Mouse (Mus musculus) neural tube, embryonic 13.5 days (tissue): ENCODE measurements at regions not wholly inside any gene's neighbourhood (a gene's known extent, or its start where the extent isn't known, plus 50 kb on each side); places are given as distances from the start of the nearest gene placed in this dataset.

Experiments
- ATAC-seq: fragments of 200-750 bp; cut with Nextera tagmentation; 2 replicates; pipeline ENCODE4 v1.8.0; 2017; ENCODE audit warnings: low read depth, mild to moderate bottlenecking, moderate TSS enrichment, moderate library complexity
- H3K27ac ChIP-seq: fragments of 300-500 bp; sonication (generic); replicated peaks from 2 replicates; pipeline ENCODE4 v1.5.1; 2015; ENCODE audit warnings: moderate library complexity, mild to moderate bottlenecking, inconsistent platforms
- H3K27me3 ChIP-seq: fragments of 300-500 bp; sonication (generic); 2 replicates; pipeline ENCODE4 v1.6.1; 2015; ENCODE audit warnings: mild to moderate bottlenecking, inconsistent platforms
- H3K36me3 ChIP-seq: fragments of 300-500 bp; sonication (generic); 2 replicates; pipeline ENCODE4 v1.6.1; 2015; ENCODE audit warnings: mild to moderate bottlenecking, inconsistent platforms
- H3K4me1 ChIP-seq: fragments of 300-500 bp; sonication (generic); replicated peaks from 2 replicates; pipeline ENCODE4 v1.6.1; 2015; ENCODE audit warnings: inconsistent platforms
- H3K4me2 ChIP-seq: fragments of 300-500 bp; sonication (generic); 2 replicates; pipeline ENCODE4 v1.6.1; 2015; ENCODE audit warnings: inconsistent platforms, mild to moderate bottlenecking, moderate library complexity
- H3K4me3 ChIP-seq: fragments of 300-500 bp; sonication (generic); 2 replicates; pipeline ENCODE4 v1.5.1; 2015; ENCODE audit warnings: mild to moderate bottlenecking, inconsistent platforms
- H3K9ac ChIP-seq: fragments of 300-500 bp; sonication (generic); 2 replicates; pipeline ENCODE4 v1.6.1; 2015; ENCODE audit warnings: moderate library complexity, mild to moderate bottlenecking, inconsistent platforms
- H3K9me3 ChIP-seq: fragments of 300-500 bp; sonication (generic); 2 replicates; pipeline ENCODE4 v1.6.1; 2016; ENCODE audit warnings: inconsistent platforms
- WGBS: fragments of 180-500 bp; shearing (Covaris S2); methylation state at CpG from one replicate; pipeline ENCODE4 v1.1.7; 2015; 5-methylcytosine and 5-hydroxymethylcytosine counted together

DNA sequence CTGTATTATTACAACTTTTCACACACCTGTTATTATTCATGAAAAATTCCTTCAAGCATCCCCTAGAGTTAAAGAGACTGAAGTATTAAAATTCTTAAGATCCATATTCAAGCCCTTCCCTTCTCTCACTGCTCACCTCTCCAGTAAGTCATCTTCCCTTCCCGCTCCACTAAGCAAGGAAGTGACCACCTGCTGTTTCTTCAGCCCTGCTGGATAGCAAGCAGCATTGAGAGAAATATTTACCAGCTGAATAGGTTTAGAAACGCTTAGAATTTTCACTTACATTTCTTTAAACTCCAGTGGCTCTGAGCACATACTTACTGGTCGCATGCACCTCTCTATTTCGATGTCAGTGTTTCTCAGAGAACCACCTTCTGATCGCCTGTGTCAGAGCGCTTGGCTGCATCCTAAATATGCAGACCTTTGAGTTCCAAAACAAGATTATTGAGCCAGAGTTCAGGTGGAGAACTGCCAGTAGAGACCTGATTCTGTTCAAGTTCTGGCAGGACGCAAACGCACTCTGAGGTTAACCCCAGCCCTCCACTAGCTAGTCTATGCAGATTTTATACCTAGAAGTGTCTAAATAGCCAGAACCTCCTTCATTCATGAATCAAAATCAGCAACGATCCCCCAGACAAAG, 314.9 kb downstream of the Mllt3 start:
- WGBS: 66% methylated on average over 9 of the region's 9 CpGs
- ATAC-seq: no peak
- Histone ChIP-seq H3K27me3 (0 out of 2 replicates have a peak, but pooled peaks cover 3% of the 10 kb centered on the region), H3K4me1 (no peaks in the 10 kb centered on the region), H3K27ac (no peak overlapping the region), H3K4me2 (no peak overlapping the region), H3K4me3 (no peak overlapping the region), H3K36me3 (no peaks in the 10 kb centered on the region), H3K9me3 (no peaks in the 10 kb centered on the region), H3K9ac (no peak overlapping the region)

DNA sequence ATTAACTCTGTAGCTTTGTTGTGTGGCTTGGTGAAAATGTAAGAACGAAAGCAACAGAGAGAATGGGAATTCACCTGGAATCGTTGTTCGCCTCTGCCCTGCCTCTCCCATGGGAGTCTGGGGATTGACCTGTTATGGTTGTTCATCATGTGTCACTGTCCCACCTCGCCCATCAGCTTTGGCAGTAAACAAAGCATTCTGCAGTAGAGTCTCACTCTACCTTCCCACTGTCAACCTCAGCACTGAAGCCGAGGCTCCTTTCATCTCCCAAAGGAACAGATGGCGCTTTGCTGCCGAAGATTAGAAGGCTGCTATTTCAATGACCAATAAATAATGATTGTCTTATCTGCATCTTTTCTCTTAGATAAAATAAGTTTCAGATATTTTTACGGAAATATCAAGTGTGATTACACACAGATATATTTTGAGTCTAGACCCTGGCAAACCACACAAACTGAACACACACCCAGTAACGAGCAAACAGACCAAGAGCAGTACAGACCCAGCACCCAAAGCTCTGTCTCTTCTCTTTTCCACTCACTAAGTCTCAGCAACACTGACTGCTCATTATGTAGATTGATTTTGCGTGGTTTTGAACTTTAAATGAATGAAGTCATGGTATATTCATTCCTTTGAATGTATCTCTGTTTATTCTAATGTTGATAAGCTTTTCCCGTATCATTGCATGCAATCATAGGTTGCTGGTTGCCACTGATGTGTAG, 317.8 kb downstream of the Mllt3 start:
- no peak overlapping the region for H3K27ac ChIP-seq

DNA sequence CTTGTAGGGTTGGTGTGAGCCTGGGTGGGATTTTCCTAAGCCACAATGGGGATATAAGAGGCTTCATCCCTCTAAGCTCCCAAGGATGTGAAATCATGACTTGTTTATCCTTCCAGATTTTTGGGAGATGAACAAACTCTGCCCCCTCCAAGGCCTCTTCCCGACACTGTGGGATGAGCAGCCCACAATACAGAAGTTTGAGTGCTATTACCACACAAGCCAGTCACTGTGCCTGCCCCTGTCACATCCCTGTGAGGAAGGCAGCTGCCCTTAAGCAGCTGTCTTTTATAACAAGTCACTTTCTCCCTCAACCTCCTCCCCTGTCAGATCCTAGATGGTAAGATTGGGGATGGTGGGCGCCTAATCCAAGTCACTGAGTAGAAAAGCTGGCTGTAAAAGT, 320.5 kb downstream of the Mllt3 start:
- ATAC-seq: no peak
- Histone ChIP-seq H3K4me1 (peaks cover 9% of the 10 kb centered on the region), H3K9me3 (no peaks in the 10 kb centered on the region), H3K36me3 (no peaks in the 10 kb centered on the region), H3K27ac (no peak overlapping the region), H3K4me3 (no peak overlapping the region), H3K9ac (no peak overlapping the region), H3K27me3 (peaks cover 10% of the 10 kb centered on the region; the same call in 1 of the 2 replicates), H3K4me2 (no peak overlapping the region)
- 62% methylated on average over 2 of the region's 2 CpGs for WGBS

More for the DNA sequence above, 317.8 kb downstream of the Mllt3 start:
- ATAC-seq: no peak
- H3K9ac ChIP-seq: no peak overlapping the region
- peaks cover 10% of the 10 kb centered on the region; the same call in 1 of the 2 replicates for H3K27me3 ChIP-seq
- H3K36me3 ChIP-seq: no peaks in the 10 kb centered on the region
- no peak overlapping the region for H3K4me2 ChIP-seq
- 45% methylated on average over 11 of the region's 11 CpGs for WGBS
- H3K4me3 ChIP-seq: no peak overlapping the region
- H3K9me3 ChIP-seq: no peaks in the 10 kb centered on the region
- H3K4me1 ChIP-seq: no peaks in the 10 kb centered on the region

DNA sequence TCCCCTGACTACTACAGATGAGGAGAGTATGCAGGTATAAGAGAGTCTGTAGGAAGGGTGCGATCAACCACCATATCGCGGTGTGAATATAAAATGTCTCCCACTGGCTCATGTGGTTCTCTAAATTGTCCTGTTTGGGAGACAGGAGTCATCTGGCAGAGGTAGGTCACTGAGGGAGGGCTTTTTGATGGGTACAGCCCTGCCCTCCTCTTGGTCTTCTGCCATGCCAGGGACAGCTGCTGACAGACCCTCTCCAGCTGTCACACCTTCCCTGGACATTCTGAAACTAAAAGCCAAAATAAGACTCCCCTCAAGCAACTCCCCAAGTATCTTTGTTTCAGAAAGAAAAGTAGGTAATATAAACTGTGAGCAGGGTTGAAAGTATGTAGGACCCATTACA, 320.9 kb downstream of the Mllt3 start:
- no peak for ATAC-seq
- Histone ChIP-seq H3K27me3 (peaks cover 10% of the 10 kb centered on the region; the same call in 1 of the 2 replicates), H3K4me3 (no peak overlapping the region), H3K9ac (no peak overlapping the region), H3K9me3 (no peaks in the 10 kb centered on the region), H3K4me1 (peaks cover 9% of the 10 kb centered on the region), H3K4me2 (no peak overlapping the region), H3K27ac (no peak overlapping the region), H3K36me3 (no peaks in the 10 kb centered on the region)
- 91% methylated on average over 3 of the region's 3 CpGs for WGBS

DNA sequence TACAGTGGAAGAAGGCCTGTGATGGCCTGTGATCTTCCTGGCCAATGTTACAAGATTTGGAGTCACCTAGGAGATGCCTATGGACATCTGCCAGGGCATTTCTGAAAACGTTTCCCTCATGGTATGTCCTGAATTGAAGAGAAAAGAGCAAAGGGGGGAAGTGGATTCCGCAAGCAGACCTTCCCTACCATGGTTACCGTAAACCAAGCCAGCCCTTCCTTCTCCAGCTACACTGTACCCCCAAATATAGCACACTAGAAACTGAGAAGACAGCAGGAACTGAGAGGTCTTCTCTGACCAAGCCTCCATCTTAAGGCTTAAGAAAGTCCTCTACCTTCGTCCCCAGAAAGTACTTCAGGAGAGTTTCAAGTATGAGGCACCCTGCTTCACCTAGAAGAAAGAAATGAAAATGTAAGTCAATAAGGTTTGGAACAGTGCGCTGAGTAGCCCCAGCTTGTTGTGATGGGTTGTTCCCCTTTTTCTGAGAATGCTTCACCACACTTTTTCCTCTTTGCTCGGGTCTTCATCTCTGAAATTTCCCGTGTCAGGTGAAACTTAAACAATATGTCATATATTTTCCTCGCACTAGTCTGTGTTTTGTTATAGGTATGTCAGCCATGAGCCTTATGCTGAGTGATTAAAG, 321.9 kb downstream of the Mllt3 start:
- no peak overlapping the region for H3K4me2 ChIP-seq
- no peaks in the 10 kb centered on the region for H3K9me3 ChIP-seq
- 89% methylated on average over 8 of the region's 8 CpGs for WGBS
- H3K36me3 ChIP-seq: no peaks in the 10 kb centered on the region
- H3K27me3 ChIP-seq: peaks cover 10% of the 10 kb centered on the region; the same call in 1 of the 2 replicates
- no peak overlapping the region for H3K9ac ChIP-seq
- peaks cover 9% of the 10 kb centered on the region for H3K4me1 ChIP-seq
- H3K4me3 ChIP-seq: no peak overlapping the region
- H3K27ac ChIP-seq: no peak overlapping the region
- ATAC-seq: no peak

DNA sequence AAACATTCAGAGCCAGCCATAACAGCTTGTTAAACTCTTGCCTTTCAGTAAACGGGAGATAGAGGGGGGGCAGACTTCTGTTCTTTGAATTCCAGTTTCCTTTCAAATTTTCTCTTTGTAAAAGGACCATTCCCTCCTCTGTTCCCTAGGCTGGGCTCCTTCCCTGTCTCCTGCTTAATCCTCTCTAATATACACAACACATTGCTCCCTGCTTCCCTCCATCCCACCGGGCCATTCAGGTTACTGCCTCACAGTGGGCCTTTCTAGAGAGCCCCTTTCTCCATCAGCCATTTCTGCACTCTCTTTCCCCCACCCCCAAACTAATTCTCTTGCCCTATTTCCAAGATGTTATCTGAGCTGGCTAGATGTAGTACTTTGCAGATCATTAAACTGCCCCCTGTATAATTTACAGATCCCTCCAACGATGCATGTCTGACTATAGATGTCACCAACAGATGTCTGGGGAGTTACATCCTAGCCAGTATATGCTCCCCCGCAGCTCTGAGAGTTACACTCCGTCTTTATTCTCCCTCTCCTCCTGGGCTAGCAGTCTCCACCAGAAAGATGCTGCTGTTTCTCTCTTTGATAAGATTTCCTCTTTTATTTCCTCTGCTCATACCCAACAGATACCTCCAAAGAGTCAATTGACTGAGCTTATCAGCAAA, 324.1 kb downstream of the Mllt3 start:
- Histone ChIP-seq H3K9me3 (no peaks in the 10 kb centered on the region), H3K27me3 (peaks cover 8% of the 10 kb centered on the region; the same call in 1 of the 2 replicates), H3K4me3 (no peak overlapping the region), H3K36me3 (no peaks in the 10 kb centered on the region), H3K4me2 (no peak overlapping the region), H3K4me1 (peaks cover 9% of the 10 kb centered on the region), H3K9ac (no peak overlapping the region), H3K27ac (peak overlapping the region; percentile 62)
- ATAC-seq: peak; percentile 67
- 18% methylated on average over 5 of the region's 5 CpGs for WGBS

DNA sequence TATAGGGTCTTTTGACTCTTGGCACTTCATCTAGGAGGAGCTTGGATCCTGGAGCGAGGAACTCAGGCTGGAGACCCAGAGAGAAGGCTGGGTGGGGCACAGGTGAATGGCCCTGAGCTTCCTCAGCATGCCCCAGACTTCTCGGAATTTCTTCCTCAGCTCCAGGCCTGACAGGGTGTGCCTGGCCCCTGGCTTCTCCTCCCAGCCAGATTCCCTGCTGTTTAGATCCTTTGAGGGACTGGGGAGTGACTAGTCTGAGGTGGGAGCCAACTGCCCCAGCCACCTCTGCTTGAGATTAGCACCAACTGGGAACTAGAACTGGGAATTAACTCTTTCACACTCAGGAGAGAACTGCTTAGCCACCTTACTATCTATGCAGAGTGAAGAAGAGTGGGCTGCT, 325.8 kb downstream of the Mllt3 start:
- no peaks in the 10 kb centered on the region for H3K27me3 ChIP-seq
- WGBS: 65% methylated on average over 2 of the region's 2 CpGs
- H3K9me3 ChIP-seq: no peaks in the 10 kb centered on the region
- H3K27ac ChIP-seq: no peak overlapping the region
- H3K4me2 ChIP-seq: no peak overlapping the region
- no peaks in the 10 kb centered on the region for H3K36me3 ChIP-seq
- H3K4me1 ChIP-seq: peaks cover 18% of the 10 kb centered on the region
- H3K9ac ChIP-seq: no peak overlapping the region
- ATAC-seq: no peak
- no peak overlapping the region for H3K4me3 ChIP-seq

DNA sequence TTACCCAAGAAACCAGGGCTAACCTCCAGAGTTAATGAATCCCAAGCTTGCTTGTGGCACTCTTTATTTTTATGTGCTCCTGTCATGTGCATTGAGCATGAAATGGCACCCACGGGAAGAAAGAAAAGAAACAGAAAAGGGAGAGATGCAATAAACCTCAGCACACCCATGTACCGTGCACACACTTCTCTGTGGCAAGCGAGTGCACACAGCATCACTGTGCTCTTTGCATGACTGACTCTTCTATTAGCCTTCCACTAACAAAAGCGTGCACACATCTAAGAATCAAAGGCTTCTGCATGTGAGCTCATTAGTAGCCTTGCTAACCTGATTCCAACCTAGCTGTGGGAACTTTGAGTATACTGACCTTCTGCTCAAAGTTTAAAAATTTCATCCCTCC, 330.3 kb downstream of the Mllt3 start:
- WGBS: 29% methylated on average over 4 of the region's 4 CpGs
- Histone ChIP-seq H3K27ac (peak overlapping the region; percentile 71), H3K9ac (no peak overlapping the region), H3K9me3 (no peaks in the 10 kb centered on the region), H3K36me3 (no peaks in the 10 kb centered on the region), H3K27me3 (no peaks in the 10 kb centered on the region), H3K4me3 (no peak overlapping the region), H3K4me1 (peaks cover 25% of the 10 kb centered on the region), H3K4me2 (no peak overlapping the region)
- peak; percentile 85 for ATAC-seq

DNA sequence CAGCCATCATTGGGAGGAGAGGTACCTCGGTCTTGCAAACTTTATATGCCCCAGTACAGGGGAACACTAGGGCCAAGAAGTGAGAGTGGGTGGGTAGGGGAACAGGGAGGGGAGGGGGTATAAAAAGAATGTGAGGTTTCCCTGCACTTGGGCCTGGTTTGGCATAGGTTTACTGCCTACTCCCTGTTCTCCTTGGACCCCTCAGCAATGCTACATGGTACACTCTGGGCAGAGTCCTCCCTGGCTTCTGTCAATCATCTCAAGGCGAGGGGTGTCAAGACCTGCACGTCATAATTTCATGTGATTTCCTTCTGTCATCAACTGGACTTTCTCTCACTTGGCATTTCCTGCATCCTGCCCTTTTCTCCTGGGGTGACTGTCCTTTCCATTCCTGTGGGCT, 330.9 kb downstream of the Mllt3 start:
- WGBS: 84% methylated on average over 3 of the region's 3 CpGs
- H3K9ac ChIP-seq: no peak overlapping the region
- no peaks in the 10 kb centered on the region for H3K27me3 ChIP-seq
- H3K27ac ChIP-seq: peak overlapping the region; percentile 71
- no peak overlapping the region for H3K4me3 ChIP-seq
- H3K4me1 ChIP-seq: peaks cover 25% of the 10 kb centered on the region
- no peaks in the 10 kb centered on the region for H3K9me3 ChIP-seq
- H3K4me2 ChIP-seq: no peak overlapping the region
- H3K36me3 ChIP-seq: no peaks in the 10 kb centered on the region
- ATAC-seq: peak; percentile 65; the same call in 1 of the 2 replicates

DNA sequence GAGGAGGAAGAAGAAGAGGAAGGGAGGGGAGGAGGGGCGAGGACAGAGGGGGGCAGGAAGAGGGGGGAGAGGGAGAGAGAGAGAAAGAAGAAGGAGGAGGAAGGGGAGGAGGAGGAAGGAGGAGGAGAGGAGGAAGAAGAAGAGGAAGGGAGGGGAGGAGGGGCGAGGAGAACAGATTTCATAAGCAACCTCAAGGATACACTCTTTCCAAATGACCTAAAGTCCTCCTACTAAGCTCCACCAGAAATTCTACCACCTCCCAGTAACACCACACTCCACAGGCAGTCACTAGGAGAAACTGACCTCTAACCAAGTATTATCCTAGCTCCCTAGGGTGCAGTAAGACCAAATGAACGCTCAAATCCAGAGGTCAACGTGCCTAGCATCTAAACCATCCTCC, 332.1 kb downstream of the Mllt3 start:
- H3K36me3 ChIP-seq: no peaks in the 10 kb centered on the region
- H3K4me3 ChIP-seq: no peak overlapping the region
- H3K27me3 ChIP-seq: no peaks in the 10 kb centered on the region
- no peak overlapping the region for H3K9ac ChIP-seq
- H3K4me2 ChIP-seq: no peak overlapping the region
- H3K27ac ChIP-seq: no peak overlapping the region
- H3K4me1 ChIP-seq: peaks cover 25% of the 10 kb centered on the region
- H3K9me3 ChIP-seq: no peaks in the 10 kb centered on the region
- 76% methylated on average over 4 of the region's 4 CpGs for WGBS
- no peak for ATAC-seq

DNA sequence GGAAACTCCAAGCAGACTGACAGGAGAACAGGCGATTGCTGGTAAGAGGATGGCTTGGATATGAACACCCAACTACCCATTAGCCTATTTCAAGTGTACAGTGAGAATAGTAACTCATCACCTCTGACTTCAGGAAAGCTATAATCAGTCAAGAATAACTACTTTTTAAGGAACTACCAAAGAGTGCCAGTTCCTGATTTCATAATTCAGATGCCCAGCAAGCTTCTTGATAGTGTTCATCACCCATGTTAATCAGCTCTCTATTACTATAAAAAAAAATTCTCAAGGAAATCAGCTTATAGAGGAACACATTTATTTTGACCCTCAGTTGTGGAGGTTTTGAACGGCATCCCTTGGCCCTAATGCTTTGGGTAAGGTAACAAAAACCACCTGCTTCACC, 332.7 kb downstream of the Mllt3 start:
- 89% methylated on average over 2 of the region's 2 CpGs for WGBS
- no peaks in the 10 kb centered on the region for H3K27me3 ChIP-seq
- H3K4me3 ChIP-seq: no peak overlapping the region

DNA sequence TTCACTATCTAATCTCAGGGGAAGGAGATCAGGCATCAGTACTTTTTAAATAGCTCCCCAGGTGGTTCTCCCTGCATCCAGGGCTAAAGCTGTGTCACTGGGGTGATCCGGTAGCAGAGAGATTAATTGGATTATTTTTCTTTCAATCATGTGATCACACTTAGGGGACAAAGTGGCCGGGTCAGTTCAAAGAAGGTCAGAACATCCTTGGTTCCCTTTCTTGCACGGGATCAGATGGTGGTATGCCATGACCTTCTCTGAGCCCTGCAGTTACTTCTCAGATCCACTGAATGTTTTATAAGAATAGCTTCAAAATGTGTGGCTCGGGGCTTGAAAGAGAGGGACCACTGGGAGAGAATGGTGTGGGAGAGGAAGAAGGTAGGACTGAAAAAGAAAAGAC, 333.6 kb downstream of the Mllt3 start:
- Histone ChIP-seq H3K4me1 (peaks cover 25% of the 10 kb centered on the region), H3K4me3 (no peak overlapping the region), H3K4me2 (no peak overlapping the region), H3K9ac (no peak overlapping the region), H3K27ac (no peak overlapping the region), H3K36me3 (no peaks in the 10 kb centered on the region), H3K27me3 (no peaks in the 10 kb centered on the region), H3K9me3 (no peaks in the 10 kb centered on the region)
- ATAC-seq: no peak
- 32% methylated on average over 4 of the region's 4 CpGs for WGBS

More for the DNA sequence above, 332.7 kb downstream of the Mllt3 start:
- H3K4me2 ChIP-seq: no peak overlapping the region
- peaks cover 25% of the 10 kb centered on the region for H3K4me1 ChIP-seq
- no peak overlapping the region for H3K27ac ChIP-seq
- H3K9ac ChIP-seq: no peak overlapping the region
- H3K36me3 ChIP-seq: no peaks in the 10 kb centered on the region
- no peaks in the 10 kb centered on the region for H3K9me3 ChIP-seq
- no peak for ATAC-seq
